Mouse (Mus musculus): ENCODE measurements around the gene Clic1. TPM values are rescaled to one million over a fixed set of nuclear protein-coding genes. Genes with fewer than 3 reads are reported as not detected.

Clic1 gene
- 10 to 100 TPM; 32.5 to 33.1 TPM for total RNA-seq (2021)
- polyA plus RNA-seq (2012; rRNA removed), result 44.4 and 51.6 TPM in 2 replicates
- long read RNA-seq, transcript Clic1-201 (6 exons, 1,466 nt), result major isoform, 29 of 33 reads
- long read RNA-seq, partial matches to known transcripts, result 2 of 33 reads
- long read RNA-seq, other reads (novel, unspliced or antisense), result 2 of 33 reads

DNA sequence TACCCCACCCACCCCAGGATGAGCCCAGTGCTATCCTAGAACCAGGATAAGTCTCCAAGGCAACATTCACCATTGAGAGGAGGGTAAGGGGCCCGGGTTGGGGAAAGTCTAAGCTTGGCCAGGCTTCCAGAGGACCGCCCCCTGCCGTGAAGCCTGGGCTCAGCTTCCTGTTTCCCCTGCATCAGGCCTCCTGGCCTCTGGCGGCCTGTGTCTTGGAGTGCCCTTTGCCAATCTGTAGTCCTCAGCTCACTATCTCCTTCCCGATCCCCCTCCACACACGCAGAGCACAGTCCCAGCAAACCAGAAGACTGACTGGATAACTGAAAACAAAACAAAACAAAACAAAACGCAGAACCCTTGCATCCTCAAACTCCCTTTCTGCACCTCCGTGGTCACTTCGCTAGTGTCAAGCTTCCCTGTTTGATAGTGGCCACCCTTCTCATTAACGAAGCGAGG is at the start of gene Clic1:
TSS of gene Clic1 (plus strand) at position 406 of the 456 bp plus-strand sequence.
- no peaks in the 10 kb centered on the region for H3K27me3 ChIP-seq (ENCODE audit: control insufficient read depth, insufficient read depth, low read length)
- peak within 1 kb of the TSS; percentile 90 for H3K9ac ChIP-seq (ENCODE audit: low read depth, low read length)
- DNase-seq, result peak; percentile 70 to 78
- no peaks in the 10 kb centered on the region for H3K79me2 ChIP-seq (replicated peaks; ENCODE audit: control insufficient read depth, insufficient read depth, low read length)
- H3K4me3 ChIP-seq, result peak within 1 kb of the TSS; percentile 82
- peak; percentile 36 for TF ChIP-seq CTCF (IDR thresholded peaks at IDR 0.05)
- peak; percentile 75 for TF ChIP-seq POLR2A (IDR thresholded peaks at IDR 0.05; ENCODE audit: insufficient read depth, low read depth, low read length)
- TF ChIP-seq EP300 (IDR thresholded peaks at IDR 0.05; ENCODE audit: insufficient read depth, low read depth, low read length), result no peak
- H3K36me3 ChIP-seq (ENCODE audit: control insufficient read depth, insufficient read depth, low read length), result peaks cover 2% of the 10 kb centered on the region; the same call in 1 of the 2 replicates
- intact Hi-C loops (cut with DNase I), result no loop called here
- WGBS, result under 1% methylated on average over 11 of the region's 11 CpGs
- peak within 1 kb of the TSS; percentile 99 for H3K27ac ChIP-seq
- H3K4me1 ChIP-seq (ENCODE audit: control insufficient read depth, insufficient read depth, low read length), result peaks cover 16% of the 10 kb centered on the region

DNA sequence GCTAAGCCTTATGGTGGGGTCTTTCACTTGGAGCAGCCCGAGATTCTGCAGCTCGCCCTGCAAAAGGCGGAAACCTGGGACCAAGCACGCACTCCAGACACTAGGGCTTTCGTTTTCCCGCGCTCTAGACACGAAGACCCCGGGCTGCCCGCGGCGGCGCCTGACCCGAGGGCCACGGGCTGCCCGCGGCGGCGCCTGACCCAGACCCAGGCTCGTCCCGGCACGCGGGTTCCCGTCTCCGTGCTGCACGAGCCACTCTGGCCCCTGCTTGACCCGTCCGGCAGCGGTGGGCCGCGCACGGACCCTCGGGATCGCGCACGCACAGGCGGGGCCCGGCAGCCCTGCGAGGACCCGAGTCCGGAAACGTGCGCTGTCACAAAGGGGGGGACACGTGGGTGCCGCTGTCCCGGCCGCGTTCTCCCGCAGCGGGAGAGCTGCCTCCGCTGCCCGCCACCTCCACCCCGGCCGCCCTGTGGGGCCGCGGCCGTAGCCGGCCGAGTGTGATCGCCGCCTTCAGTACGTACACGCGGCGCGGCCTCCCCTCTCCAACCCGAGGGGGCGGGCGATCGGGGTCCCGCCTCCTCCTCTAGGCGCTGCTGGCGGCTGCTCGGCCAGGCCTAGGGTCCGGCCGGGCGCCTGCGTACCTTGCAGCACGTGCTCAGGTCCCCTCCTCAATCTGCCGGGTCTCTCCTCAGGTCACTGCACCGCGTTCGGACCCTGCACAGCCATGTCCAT is 48.9 kb upstream of the Clic1 start, which contains the start of gene Vars:
TSS of gene Vars (plus strand) at position 271 of the 735 bp plus-strand sequence.
- WGBS, result under 1% methylated on average over 79 of the region's 83 CpGs
- Histone ChIP-seq H3K79me2 (replicated peaks; ENCODE audit: control insufficient read depth, insufficient read depth, low read length) (no peaks in the 10 kb centered on the region), H3K27ac (peak within 1 kb of the TSS; percentile 100), H3K36me3 (ENCODE audit: control insufficient read depth, insufficient read depth, low read length) (no peaks in the 10 kb centered on the region), H3K9ac (ENCODE audit: low read depth, low read length) (peak within 1 kb of the TSS; percentile 85), H3K4me1 (ENCODE audit: control insufficient read depth, insufficient read depth, low read length) (peaks cover 10% of the 10 kb centered on the region), H3K27me3 (ENCODE audit: control insufficient read depth, insufficient read depth, low read length) (no peaks in the 10 kb centered on the region), H3K4me3 (peak within 1 kb of the TSS; percentile 78)
- peak; percentile 93 to 95 for DNase-seq
- TF ChIP-seq CTCF (IDR thresholded peaks at IDR 0.05) (no peak), EP300 (IDR thresholded peaks at IDR 0.05; ENCODE audit: insufficient read depth, low read depth, low read length) (0 out of 2 replicates have a peak, but pooled peaks have one; percentile 24), POLR2A (IDR thresholded peaks at IDR 0.05; ENCODE audit: insufficient read depth, low read depth, low read length) (0 out of 2 replicates have a peak, but pooled peaks have one; percentile 37)
- intact Hi-C loops (cut with DNase I), result loop anchor here (2.0 to 5.0 kb wide), 2 partner anchors 20 to 241 kb away; partner anchors contain the start of genes Ddx39b and Lsm2

DNA sequence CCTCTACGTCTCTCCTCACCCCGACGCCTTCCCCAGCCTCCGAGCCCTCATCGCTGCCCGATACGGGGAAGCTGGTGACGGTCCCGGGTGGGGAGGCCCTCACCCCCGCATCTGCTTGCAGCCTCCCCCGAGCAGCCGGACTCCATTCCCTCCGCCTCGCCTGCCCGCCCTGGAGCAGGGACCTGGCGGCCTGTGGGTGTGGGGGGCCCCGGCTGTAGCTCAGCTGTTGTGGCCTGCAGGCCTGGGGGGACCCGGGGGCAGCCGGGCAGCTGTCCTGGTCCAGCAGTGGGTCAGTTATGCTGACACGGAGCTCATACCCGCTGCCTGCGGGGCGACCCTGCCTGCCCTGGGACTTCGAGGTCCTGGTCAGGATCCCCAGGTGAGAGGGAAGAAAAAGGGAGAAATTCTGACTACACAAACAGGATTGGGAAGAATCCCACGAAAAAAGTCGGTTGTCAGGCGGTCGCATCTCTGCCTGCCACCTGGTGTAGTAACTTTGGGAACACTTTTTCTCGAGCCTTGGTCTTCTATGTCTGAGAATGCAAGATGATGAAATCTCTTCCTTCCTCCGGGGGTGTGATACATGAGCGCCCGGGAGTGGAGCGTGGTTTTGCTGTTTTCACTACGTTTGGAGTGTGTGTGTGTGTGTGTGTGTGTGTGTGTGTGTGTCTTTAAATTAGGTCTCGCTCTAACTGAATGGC is 48.2 kb upstream of the Clic1 start:
- H3K36me3 ChIP-seq (ENCODE audit: control insufficient read depth, insufficient read depth, low read length), result no peaks in the 10 kb centered on the region
- intact Hi-C loops (cut with DNase I), result loop anchor here (2.0 to 5.0 kb wide), 2 partner anchors 21 to 241 kb away; partner anchors contain the start of genes Ddx39b and Lsm2
- peak overlapping the region; percentile 78 for H3K4me3 ChIP-seq
- H3K4me1 ChIP-seq (ENCODE audit: control insufficient read depth, insufficient read depth, low read length), result peaks cover 10% of the 10 kb centered on the region
- peak overlapping the region; percentile 100 for H3K27ac ChIP-seq
- peak overlapping the region; percentile 85 for H3K9ac ChIP-seq (ENCODE audit: low read depth, low read length)
- DNase-seq, result no peak
- H3K79me2 ChIP-seq (replicated peaks; ENCODE audit: control insufficient read depth, insufficient read depth, low read length), result no peaks in the 10 kb centered on the region
- H3K27me3 ChIP-seq (ENCODE audit: control insufficient read depth, insufficient read depth, low read length), result no peaks in the 10 kb centered on the region
- WGBS, result 2% methylated on average over 35 of the region's 35 CpGs
- no peak for TF ChIP-seq CTCF (IDR thresholded peaks at IDR 0.05)
- TF ChIP-seq EP300 (IDR thresholded peaks at IDR 0.05; ENCODE audit: insufficient read depth, low read depth, low read length), result no peak
- no peak for TF ChIP-seq POLR2A (IDR thresholded peaks at IDR 0.05; ENCODE audit: insufficient read depth, low read depth, low read length)

DNA sequence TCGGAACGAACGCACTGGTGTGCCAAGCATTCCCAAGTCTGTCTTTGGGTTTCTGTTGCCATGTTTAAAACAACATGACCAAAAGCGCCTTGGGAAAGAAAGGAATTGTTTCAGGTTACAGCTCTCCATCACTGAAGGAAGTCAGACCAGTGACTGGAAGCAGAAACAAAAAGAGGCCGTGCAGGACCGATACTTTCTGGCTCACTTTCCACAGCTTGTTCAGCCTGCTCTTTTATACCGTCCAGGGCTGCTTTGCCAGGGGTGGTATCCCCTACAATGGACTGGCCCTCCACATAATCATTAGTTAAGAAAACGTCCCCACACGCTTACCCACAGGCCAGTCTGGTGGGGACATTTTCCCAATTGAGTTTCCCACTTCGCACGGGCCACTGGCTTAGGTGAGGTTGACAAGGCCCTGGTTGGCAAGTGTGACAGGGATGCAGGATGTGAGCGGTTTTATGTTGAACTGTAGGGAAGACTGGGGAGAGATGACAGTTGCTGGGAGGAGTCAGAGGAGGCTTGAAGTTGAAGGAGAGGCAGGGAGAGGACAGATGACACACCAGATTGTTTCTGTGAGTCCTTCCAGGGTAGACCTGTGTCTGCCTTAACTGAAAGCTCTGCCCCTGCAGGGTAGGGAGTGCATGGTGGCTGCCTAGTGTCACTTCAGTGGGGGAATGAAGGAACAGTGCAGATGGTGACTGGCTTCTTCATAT is 47.5 kb upstream of the Clic1 start:
- Histone ChIP-seq H3K36me3 (ENCODE audit: control insufficient read depth, insufficient read depth, low read length) (no peaks in the 10 kb centered on the region), H3K4me3 (no peak overlapping the region), H3K79me2 (replicated peaks; ENCODE audit: control insufficient read depth, insufficient read depth, low read length) (no peaks in the 10 kb centered on the region), H3K9ac (ENCODE audit: low read depth, low read length) (peak overlapping the region; percentile 85), H3K4me1 (ENCODE audit: control insufficient read depth, insufficient read depth, low read length) (peaks cover 10% of the 10 kb centered on the region), H3K27ac (0 out of 2 replicates have a peak overlapping the region, but pooled peaks have one; percentile 15), H3K27me3 (ENCODE audit: control insufficient read depth, insufficient read depth, low read length) (no peaks in the 10 kb centered on the region)
- peak in 1 of 2 experiments; percentile 18 for DNase-seq
- TF ChIP-seq CTCF (IDR thresholded peaks at IDR 0.05) (no peak), EP300 (IDR thresholded peaks at IDR 0.05; ENCODE audit: insufficient read depth, low read depth, low read length) (no peak), POLR2A (IDR thresholded peaks at IDR 0.05; ENCODE audit: insufficient read depth, low read depth, low read length) (no peak)
- intact Hi-C loops (cut with DNase I), result loop anchor here (5.0 kb wide), 1 partner anchor 240 kb away; the partner anchor contains the start of gene Ddx39b
- WGBS, result 14% methylated on average over 12 of the region's 12 CpGs
